Mouse (Mus musculus): ENCODE results near the gene Cers3. TPM values are rescaled to one million over a fixed set of nuclear protein-coding genes. Genes with fewer than 3 reads are reported as not detected.
A peak's percentile ranks its signal among the peaks of the same experiment; 100 is the strongest.

Gene Cers3
- polyA plus RNA-seq, 1 experiment from 2014 or later: 1.1 TPM

GRCm38 (mm10) chr7:66803798-66804197, 60.5 kb downstream of the Cers3 start:
- no peak overlapping the region for H3K9ac ChIP-seq (ENCODE audit: low read length)

GRCm38 (mm10) chr7:66806801-66807200, 63.5 kb downstream of the Cers3 start:
- Histone ChIP-seq H3K4me3 (ENCODE audit: low read depth, low read length) (no peak overlapping the region), H3K9me3 (ENCODE audit: control insufficient read depth, low read length) (no peaks in the 10 kb centered on the region), H3K27me3 (ENCODE audit: control insufficient read depth, insufficient read depth, low read length) (no peaks in the 10 kb centered on the region), H3K27ac (replicated peaks; ENCODE audit: low read depth, low read length) (no peak overlapping the region), H3K9ac (ENCODE audit: low read length) (no peak overlapping the region), H3K36me3 (ENCODE audit: control insufficient read depth, insufficient read depth, low read length) (no peaks in the 10 kb centered on the region), H3K4me2 (ENCODE audit: low read depth, severe bottlenecking) (no peak overlapping the region), H3K4me1 (ENCODE audit: control insufficient read depth, insufficient read depth, low read length) (no peaks in the 10 kb centered on the region)
- DNase-seq (ENCODE audit: low spot score) (no peak), ATAC-seq (ENCODE audit: insufficient number of reproducible peaks, low FRiP score, low TSS enrichment, low read depth) (no peak)
- WGBS: 75% methylated on average over 3 of the region's 3 CpGs

More at GRCm38 (mm10) chr7:66803798-66804197, 60.5 kb downstream of the Cers3 start:
- Histone ChIP-seq H3K27ac (replicated peaks; ENCODE audit: low read depth, low read length) (no peak overlapping the region), H3K4me3 (ENCODE audit: low read depth, low read length) (no peak overlapping the region), H3K9me3 (ENCODE audit: control insufficient read depth, low read length) (no peaks in the 10 kb centered on the region), H3K36me3 (ENCODE audit: control insufficient read depth, insufficient read depth, low read length) (no peaks in the 10 kb centered on the region), H3K4me1 (ENCODE audit: control insufficient read depth, insufficient read depth, low read length) (no peaks in the 10 kb centered on the region; the same call in 1 of the 2 replicates), H3K27me3 (ENCODE audit: control insufficient read depth, insufficient read depth, low read length) (no peaks in the 10 kb centered on the region), H3K4me2 (ENCODE audit: low read depth, severe bottlenecking) (no peak overlapping the region)
- DNase-seq (ENCODE audit: low spot score) (no peak), ATAC-seq (ENCODE audit: insufficient number of reproducible peaks, low FRiP score, low TSS enrichment, low read depth) (no peak)
- 50% methylated on average over 5 of the region's 5 CpGs for WGBS

- ATAC-seq (ENCODE audit: insufficient number of reproducible peaks, low FRiP score, low TSS enrichment, low read depth) (no peak), DNase-seq (ENCODE audit: low spot score) (no peak)
- Histone ChIP-seq H3K4me2 (ENCODE audit: low read depth, severe bottlenecking) (no peak overlapping the region), H3K4me1 (ENCODE audit: control insufficient read depth, insufficient read depth, low read length) (no peaks in the 10 kb centered on the region), H3K9me3 (ENCODE audit: control insufficient read depth, low read length) (no peaks in the 10 kb centered on the region), H3K9ac (ENCODE audit: low read length) (no peak overlapping the region), H3K27ac (replicated peaks; ENCODE audit: low read depth, low read length) (no peak overlapping the region), H3K36me3 (ENCODE audit: control insufficient read depth, insufficient read depth, low read length) (no peaks in the 10 kb centered on the region), H3K4me3 (ENCODE audit: low read depth, low read length) (no peak overlapping the region), H3K27me3 (ENCODE audit: control insufficient read depth, insufficient read depth, low read length) (no peaks in the 10 kb centered on the region)
- 91% methylated on average over 7 of the region's 7 CpGs for WGBS
These were observed 67.1 kb downstream of the Cers3 start for GRCm38 (mm10) chr7:66810436-66810835.

- no peak for DNase-seq (ENCODE audit: low spot score)
- WGBS: 72% methylated on average over 1 of the region's 1 CpGs
- no peak overlapping the region for H3K4me2 ChIP-seq (ENCODE audit: low read depth, severe bottlenecking)
- no peaks in the 10 kb centered on the region for H3K36me3 ChIP-seq (ENCODE audit: control insufficient read depth, insufficient read depth, low read length)
- no peaks in the 10 kb centered on the region for H3K27me3 ChIP-seq (ENCODE audit: control insufficient read depth, insufficient read depth, low read length)
- no peak for ATAC-seq (ENCODE audit: insufficient number of reproducible peaks, low FRiP score, low TSS enrichment, low read depth)
- H3K4me1 ChIP-seq (ENCODE audit: control insufficient read depth, insufficient read depth, low read length): no peaks in the 10 kb centered on the region
- H3K9me3 ChIP-seq (ENCODE audit: control insufficient read depth, low read length): no peaks in the 10 kb centered on the region
- H3K9ac ChIP-seq (ENCODE audit: low read length): no peak overlapping the region
- no peak overlapping the region for H3K27ac ChIP-seq (replicated peaks; ENCODE audit: low read depth, low read length)
- H3K4me3 ChIP-seq (ENCODE audit: low read depth, low read length): no peak overlapping the region
These were observed 68.0 kb downstream of the Cers3 start for GRCm38 (mm10) chr7:66811294-66811693.

GRCm38 (mm10) chr7:66812289-66812688, 69.0 kb downstream of the Cers3 start:
- DNase-seq (ENCODE audit: low spot score): no peak
- 88% methylated on average over 4 of the region's 4 CpGs for WGBS
- Histone ChIP-seq H3K27ac (replicated peaks; ENCODE audit: low read depth, low read length) (no peak overlapping the region), H3K27me3 (ENCODE audit: control insufficient read depth, insufficient read depth, low read length) (no peaks in the 10 kb centered on the region), H3K4me3 (ENCODE audit: low read depth, low read length) (no peak overlapping the region), H3K9me3 (ENCODE audit: control insufficient read depth, low read length) (no peaks in the 10 kb centered on the region), H3K36me3 (ENCODE audit: control insufficient read depth, insufficient read depth, low read length) (no peaks in the 10 kb centered on the region), H3K9ac (ENCODE audit: low read length) (no peak overlapping the region), H3K4me2 (ENCODE audit: low read depth, severe bottlenecking) (no peak overlapping the region), H3K4me1 (ENCODE audit: control insufficient read depth, insufficient read depth, low read length) (no peaks in the 10 kb centered on the region)
- no peak for ATAC-seq (ENCODE audit: insufficient number of reproducible peaks, low FRiP score, low TSS enrichment, low read depth)

- no peak for DNase-seq (ENCODE audit: low spot score)
- no peaks in the 10 kb centered on the region for H3K27me3 ChIP-seq (ENCODE audit: control insufficient read depth, insufficient read depth, low read length)
- no peak overlapping the region for H3K4me2 ChIP-seq (ENCODE audit: low read depth, severe bottlenecking)
- ATAC-seq (ENCODE audit: insufficient number of reproducible peaks, low FRiP score, low TSS enrichment, low read depth): no peak
- no peaks in the 10 kb centered on the region for H3K9me3 ChIP-seq (ENCODE audit: control insufficient read depth, low read length)
- 72% methylated on average over 9 of the region's 9 CpGs for WGBS
- no peaks in the 10 kb centered on the region for H3K4me1 ChIP-seq (ENCODE audit: control insufficient read depth, insufficient read depth, low read length)
- no peaks in the 10 kb centered on the region for H3K36me3 ChIP-seq (ENCODE audit: control insufficient read depth, insufficient read depth, low read length)
- H3K27ac ChIP-seq (replicated peaks; ENCODE audit: low read depth, low read length): no peak overlapping the region
- no peak overlapping the region for H3K9ac ChIP-seq (ENCODE audit: low read length)
- no peak overlapping the region for H3K4me3 ChIP-seq (ENCODE audit: low read depth, low read length)
These were observed 69.4 kb downstream of the Cers3 start for GRCm38 (mm10) chr7:66812737-66813136.

GRCm38 (mm10) chr7:66813172-66813571, 69.9 kb downstream of the Cers3 start:
- Histone ChIP-seq H3K9me3 (ENCODE audit: control insufficient read depth, low read length) (no peaks in the 10 kb centered on the region), H3K27ac (replicated peaks; ENCODE audit: low read depth, low read length) (no peak overlapping the region), H3K4me2 (ENCODE audit: low read depth, severe bottlenecking) (no peak overlapping the region), H3K9ac (ENCODE audit: low read length) (no peak overlapping the region), H3K27me3 (ENCODE audit: control insufficient read depth, insufficient read depth, low read length) (no peaks in the 10 kb centered on the region), H3K4me1 (ENCODE audit: control insufficient read depth, insufficient read depth, low read length) (no peaks in the 10 kb centered on the region), H3K36me3 (ENCODE audit: control insufficient read depth, insufficient read depth, low read length) (no peaks in the 10 kb centered on the region), H3K4me3 (ENCODE audit: low read depth, low read length) (no peak overlapping the region)
- DNase-seq (ENCODE audit: low spot score) (no peak), ATAC-seq (ENCODE audit: insufficient number of reproducible peaks, low FRiP score, low TSS enrichment, low read depth) (no peak)
- 64% methylated on average over 1 of the region's 1 CpGs for WGBS

- DNase-seq (ENCODE audit: low spot score): no peak
- no peak overlapping the region for H3K4me2 ChIP-seq (ENCODE audit: low read depth, severe bottlenecking)
- no peaks in the 10 kb centered on the region for H3K27me3 ChIP-seq (ENCODE audit: control insufficient read depth, insufficient read depth, low read length)
- no peaks in the 10 kb centered on the region for H3K36me3 ChIP-seq (ENCODE audit: control insufficient read depth, insufficient read depth, low read length)
- ATAC-seq (ENCODE audit: insufficient number of reproducible peaks, low FRiP score, low TSS enrichment, low read depth): no peak
- no peak overlapping the region for H3K27ac ChIP-seq (replicated peaks; ENCODE audit: low read depth, low read length)
- H3K9me3 ChIP-seq (ENCODE audit: control insufficient read depth, low read length): no peaks in the 10 kb centered on the region
- no peak overlapping the region for H3K9ac ChIP-seq (ENCODE audit: low read length)
- no peak overlapping the region for H3K4me3 ChIP-seq (ENCODE audit: low read depth, low read length)
- WGBS: 91% methylated on average over 6 of the region's 6 CpGs
- H3K4me1 ChIP-seq (ENCODE audit: control insufficient read depth, insufficient read depth, low read length): no peaks in the 10 kb centered on the region
These were observed 72.2 kb downstream of the Cers3 start for GRCm38 (mm10) chr7:66815526-66815925.

GRCm38 (mm10) chr7:66820034-66820433, 76.7 kb downstream of the Cers3 start:
- H3K27ac ChIP-seq (replicated peaks; ENCODE audit: low read depth, low read length): no peak overlapping the region
- H3K9me3 ChIP-seq (ENCODE audit: control insufficient read depth, low read length): no peaks in the 10 kb centered on the region
- 26% methylated on average over 6 of the region's 6 CpGs for WGBS
- no peaks in the 10 kb centered on the region for H3K27me3 ChIP-seq (ENCODE audit: control insufficient read depth, insufficient read depth, low read length)
- no peak overlapping the region for H3K4me2 ChIP-seq (ENCODE audit: low read depth, severe bottlenecking)
- ATAC-seq (ENCODE audit: insufficient number of reproducible peaks, low FRiP score, low TSS enrichment, low read depth): no peak
- peak; percentile 83 for DNase-seq (ENCODE audit: low spot score)
- H3K36me3 ChIP-seq (ENCODE audit: control insufficient read depth, insufficient read depth, low read length): no peaks in the 10 kb centered on the region
- no peak overlapping the region for H3K4me3 ChIP-seq (ENCODE audit: low read depth, low read length)
- no peak overlapping the region for H3K9ac ChIP-seq (ENCODE audit: low read length)
- no peaks in the 10 kb centered on the region for H3K4me1 ChIP-seq (ENCODE audit: control insufficient read depth, insufficient read depth, low read length)
